Mouse (Mus musculus) kidney, adult 2 months (tissue): Measurements from ENCODE around the gene Kctd19. TPM values are rescaled to one million over a fixed set of nuclear protein-coding genes. Genes with fewer than 3 reads are reported as not detected.

Experiments
- DNase-seq: peaks from one replicate; pipeline ENCODE4 v3.0.0; 2021
- H3K27ac ChIP-seq: fragments of 200-500 bp; 2 replicates; pipeline ENCODE4 v1.5.1; 2012; ENCODE audit warnings: low read depth, low read length, control low read depth, inconsistent platforms; ENCODE audit not compliant: insufficient read depth
- H3K27me3 ChIP-seq: fragments of 200-500 bp; replicated peaks from 2 replicates; pipeline ENCODE4 v1.6.1; 2012; ENCODE audit warnings: mild to moderate bottlenecking, moderate library complexity, low read length, inconsistent platforms; ENCODE audit not compliant: control insufficient read depth, insufficient read depth
- H3K36me3 ChIP-seq: fragments of 200-500 bp; 2 replicates; pipeline ENCODE4 v1.6.1; 2012; ENCODE audit warnings: mild to moderate bottlenecking, moderate library complexity, low read length, inconsistent platforms; ENCODE audit not compliant: control insufficient read depth, insufficient read depth
- H3K4me1 ChIP-seq: fragments of 200-500 bp; 2 replicates; pipeline ENCODE4 v1.6.1; 2011; ENCODE audit warnings: low read length; ENCODE audit not compliant: control insufficient read depth, insufficient read depth
- H3K4me3 ChIP-seq: fragments of 200-500 bp; 2 replicates; pipeline ENCODE4 v1.5.1; 2011; ENCODE audit warnings: mild to moderate bottlenecking, low read depth, low read length, control low read depth; ENCODE audit not compliant: insufficient read depth
- CTCF ChIP-seq: fragments of 200-500 bp; conservative IDR thresholded peaks from 2 replicates; pipeline ENCODE4 v1.5.1; 2011; ENCODE audit warnings: low read depth, mild to moderate bottlenecking, control low read depth, low read length, moderate library complexity, mixed read lengths; ENCODE audit not compliant: insufficient read depth, insufficient read length
- POLR2A ChIP-seq: fragments of 200-500 bp; IDR thresholded peaks from one replicate; pipeline ENCODE4 v1.6.1; 2011; ENCODE audit warnings: low read depth, low read length, control low read depth
- WGBS: fragments of 180-500 bp; shearing (Covaris S2); methylation state at CpG from one replicate; pipeline ENCODE4 v1.1.7; 2018; 5-methylcytosine and 5-hydroxymethylcytosine counted together
- polyA plus RNA-seq: library from polyadenylated mRNA; depleted of rRNA; stranded (reverse); fragments of >200 nt; gene quantifications from 2 replicates; pipeline ENCODE4 v1.2.3, GENCODE M21; 2012

The Kctd19 gene
- polyA plus RNA-seq, 1 experiment = 0.17 TPM

DNA sequence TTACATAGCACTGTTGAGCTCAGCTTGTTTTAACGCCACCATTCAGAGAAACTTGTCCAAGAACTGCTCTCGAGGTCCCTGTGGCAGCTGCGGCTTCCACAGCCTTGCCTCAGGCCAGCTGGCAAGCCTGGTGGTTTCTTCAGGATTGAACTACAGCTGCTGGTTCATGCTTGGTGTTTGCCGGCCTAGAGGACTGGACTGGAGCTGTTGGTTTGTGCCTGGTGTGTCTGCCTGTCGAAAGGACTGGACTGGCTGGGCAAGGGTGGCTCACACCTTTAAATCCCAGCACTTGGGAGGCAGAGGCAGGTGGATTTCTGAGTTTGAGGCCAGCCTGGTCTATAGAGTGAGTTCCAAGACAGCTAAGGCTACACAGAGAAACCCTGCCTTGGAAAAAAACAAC lies 13.3 kb downstream of the Kctd19 start:
- Histone ChIP-seq H3K4me3 (no peak overlapping the region), H3K4me1 (no peaks in the 10 kb centered on the region), H3K36me3 (no peaks in the 10 kb centered on the region), H3K27ac (no peak overlapping the region), H3K27me3 (no peaks in the 10 kb centered on the region)
- no peak for DNase-seq
- WGBS = 94% methylated on average over 5 of the region's 5 CpGs
- no peak for TF ChIP-seq CTCF
- no peak for TF ChIP-seq POLR2A

DNA sequence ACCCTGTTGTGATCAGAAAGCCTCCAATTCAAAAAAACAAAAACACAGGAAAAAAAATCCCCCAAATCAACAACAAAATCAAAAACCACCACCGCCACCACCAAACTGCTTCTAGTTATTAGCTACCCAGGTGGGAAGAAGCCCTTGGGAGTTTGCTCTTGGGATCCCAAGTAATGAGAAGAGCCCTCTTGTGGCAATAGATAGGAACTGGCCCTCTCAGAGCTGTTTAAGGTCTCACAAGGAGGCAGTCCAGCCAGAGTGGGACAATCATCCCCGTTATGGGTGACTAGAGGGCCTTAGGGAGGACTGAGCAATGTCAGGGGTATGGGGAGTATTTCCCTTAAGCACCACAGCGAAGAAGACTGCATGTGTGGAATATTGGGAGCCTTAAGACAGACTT lies 15.6 kb downstream of the Kctd19 start:
- WGBS = 24% methylated on average over 3 of the region's 3 CpGs
- H3K27me3 ChIP-seq = no peaks in the 10 kb centered on the region
- H3K36me3 ChIP-seq = no peaks in the 10 kb centered on the region
- no peak overlapping the region for H3K27ac ChIP-seq
- peak; percentile 79 for DNase-seq
- TF ChIP-seq CTCF (peak; percentile 60), POLR2A (no peak)
- no peak overlapping the region for H3K4me3 ChIP-seq
- no peaks in the 10 kb centered on the region for H3K4me1 ChIP-seq

DNA sequence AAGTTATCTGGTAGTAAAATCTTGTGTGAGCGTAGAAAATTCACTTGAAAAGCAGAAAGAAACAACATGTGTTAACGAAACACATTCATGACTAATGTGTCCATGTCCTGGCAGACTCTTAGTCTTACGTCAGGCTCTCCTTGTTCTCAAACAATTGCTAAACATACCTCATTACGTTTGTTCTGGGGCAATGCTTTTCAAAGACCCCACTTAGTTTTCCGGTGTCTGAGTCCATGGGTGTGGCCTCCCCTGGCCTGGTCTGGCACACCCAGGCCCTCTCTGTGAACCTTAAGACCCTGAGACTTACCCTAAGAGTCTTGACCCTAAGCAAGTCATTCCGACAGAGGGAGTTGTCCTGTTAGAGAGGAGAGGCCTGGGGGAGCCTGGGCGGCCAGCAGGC lies 19.4 kb downstream of the Kctd19 start:
- no peak for DNase-seq
- Histone ChIP-seq H3K27ac (no peak overlapping the region), H3K36me3 (no peaks in the 10 kb centered on the region), H3K4me1 (no peaks in the 10 kb centered on the region), H3K27me3 (no peaks in the 10 kb centered on the region), H3K4me3 (no peak overlapping the region)
- 84% methylated on average over 7 of the region's 7 CpGs for whole genome bisulfite sequencing
- no peak for TF ChIP-seq POLR2A
- TF ChIP-seq CTCF = no peak

DNA sequence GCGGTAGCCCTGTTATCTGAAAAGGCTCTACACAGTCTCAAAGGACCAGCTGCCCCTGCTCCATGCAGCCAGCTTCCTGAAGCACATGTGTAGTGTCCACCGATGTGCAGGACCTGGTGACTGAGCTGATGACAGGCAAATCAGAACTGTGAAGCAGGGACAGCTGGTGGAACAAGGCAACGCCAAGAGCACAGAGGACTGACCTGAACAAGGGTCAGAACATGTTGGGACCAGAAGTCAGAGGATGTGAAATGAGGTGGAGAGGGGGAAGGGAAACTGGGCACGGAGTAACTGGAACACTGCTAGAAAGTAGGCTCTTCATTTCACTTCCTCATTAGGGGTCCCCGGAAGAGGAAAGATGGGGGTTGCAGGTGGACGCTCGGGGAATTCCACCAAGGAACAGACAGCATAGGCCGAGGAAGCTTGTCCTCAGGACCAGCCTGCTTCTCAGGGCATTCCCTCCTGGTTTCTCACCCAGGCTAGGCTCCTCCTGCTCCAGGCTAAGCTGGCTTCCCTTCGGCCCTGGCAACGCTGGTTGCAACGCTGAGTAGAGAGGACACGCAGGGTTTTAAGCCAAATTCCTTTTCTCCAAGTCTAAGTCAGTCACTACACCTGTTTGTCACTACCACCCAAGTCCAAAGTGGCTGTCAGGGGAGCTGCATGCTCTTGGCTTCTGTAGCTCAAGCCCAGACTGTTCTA lies 20.1 kb downstream of the Kctd19 start:
- Histone ChIP-seq H3K4me3 (no peak overlapping the region), H3K36me3 (no peaks in the 10 kb centered on the region), H3K4me1 (no peaks in the 10 kb centered on the region), H3K27ac (no peak overlapping the region), H3K27me3 (no peaks in the 10 kb centered on the region)
- no peak for TF ChIP-seq CTCF
- no peak for TF ChIP-seq POLR2A
- DNase-seq = no peak
- WGBS = 81% methylated on average over 12 of the region's 12 CpGs

DNA sequence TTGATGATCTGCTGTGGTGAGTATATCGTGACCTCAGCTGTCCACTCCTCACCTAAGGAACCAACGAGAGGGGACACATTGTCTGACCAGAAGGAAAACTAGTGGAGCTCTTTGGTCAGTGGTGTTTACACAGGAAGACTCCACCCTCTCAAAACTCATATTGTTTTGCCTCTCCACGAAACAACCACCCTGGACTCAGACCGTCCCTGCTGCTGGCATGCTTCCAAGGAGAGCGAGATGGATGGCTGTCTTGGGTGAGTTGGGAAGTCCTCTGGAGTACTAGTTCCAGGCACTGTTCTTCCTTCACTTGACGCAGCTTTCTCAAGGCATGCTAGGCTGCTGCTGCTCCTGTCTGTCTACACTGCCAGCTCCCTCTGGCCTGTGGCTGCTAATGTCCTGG lies 24.2 kb downstream of the Kctd19 start:
- TF ChIP-seq POLR2A (no peak), CTCF (no peak)
- Histone ChIP-seq H3K27me3 (no peaks in the 10 kb centered on the region), H3K27ac (no peak overlapping the region), H3K4me1 (no peaks in the 10 kb centered on the region), H3K4me3 (no peak overlapping the region), H3K36me3 (no peaks in the 10 kb centered on the region)
- peak; percentile 30 for DNase-seq
- 53% methylated on average over 6 of the region's 6 CpGs for WGBS

DNA sequence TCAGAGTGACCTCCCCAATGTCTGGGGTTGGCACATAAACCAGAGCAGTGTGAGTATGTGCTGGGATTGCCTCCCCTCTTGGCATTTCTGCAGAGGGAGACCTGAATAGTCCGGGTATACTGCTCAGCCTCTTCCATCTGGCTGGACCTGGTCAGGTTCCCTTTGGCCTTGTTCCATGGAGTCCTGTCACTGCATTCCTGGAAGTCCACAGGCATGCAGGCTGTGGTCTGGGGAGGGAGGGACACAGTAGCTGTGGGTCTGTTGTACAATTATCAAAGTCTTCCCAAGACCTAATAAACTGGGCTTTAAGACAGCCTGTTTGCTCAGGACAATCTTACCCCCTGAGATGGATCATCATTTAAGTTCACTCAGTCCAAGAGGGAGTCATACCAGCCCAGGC lies 26.2 kb downstream of the Kctd19 start:
- TF ChIP-seq CTCF (no peak), POLR2A (no peak)
- H3K27ac ChIP-seq = no peak overlapping the region
- H3K36me3 ChIP-seq = no peaks in the 10 kb centered on the region
- WGBS = 37% methylated on average over 1 of the region's 1 CpGs
- peak; percentile 76 for DNase-seq
- H3K27me3 ChIP-seq = no peaks in the 10 kb centered on the region
- H3K4me1 ChIP-seq = no peaks in the 10 kb centered on the region
- H3K4me3 ChIP-seq = no peak overlapping the region

DNA sequence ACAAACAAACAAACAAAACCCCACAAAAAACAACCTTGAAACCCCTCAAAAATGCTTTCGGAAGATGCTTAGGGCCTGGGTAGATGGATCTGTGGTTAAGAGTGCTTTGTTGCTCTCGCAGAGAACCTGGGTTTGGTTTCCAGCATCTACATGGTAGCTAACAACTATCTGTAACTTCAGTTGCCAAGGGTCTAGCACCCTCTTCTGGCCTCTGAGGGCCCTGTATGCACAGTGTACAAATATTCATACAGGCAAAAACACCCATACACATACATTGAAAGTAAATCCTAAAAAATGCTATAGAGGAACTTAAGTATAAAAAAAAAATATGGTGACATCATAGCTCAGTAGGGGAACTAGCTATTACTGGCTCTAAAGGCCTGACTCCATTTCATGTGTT lies 29.2 kb downstream of the Kctd19 start:
- 99% methylated on average over 2 of the region's 2 CpGs for WGBS
- TF ChIP-seq CTCF (0 out of 2 replicates have a peak, but pooled peaks have one; percentile 6), POLR2A (no peak)
- no peak overlapping the region for H3K27ac ChIP-seq
- no peaks in the 10 kb centered on the region for H3K36me3 ChIP-seq
- H3K4me3 ChIP-seq = no peak overlapping the region
- H3K27me3 ChIP-seq = no peaks in the 10 kb centered on the region
- DNase-seq = no peak
- no peaks in the 10 kb centered on the region for H3K4me1 ChIP-seq

DNA sequence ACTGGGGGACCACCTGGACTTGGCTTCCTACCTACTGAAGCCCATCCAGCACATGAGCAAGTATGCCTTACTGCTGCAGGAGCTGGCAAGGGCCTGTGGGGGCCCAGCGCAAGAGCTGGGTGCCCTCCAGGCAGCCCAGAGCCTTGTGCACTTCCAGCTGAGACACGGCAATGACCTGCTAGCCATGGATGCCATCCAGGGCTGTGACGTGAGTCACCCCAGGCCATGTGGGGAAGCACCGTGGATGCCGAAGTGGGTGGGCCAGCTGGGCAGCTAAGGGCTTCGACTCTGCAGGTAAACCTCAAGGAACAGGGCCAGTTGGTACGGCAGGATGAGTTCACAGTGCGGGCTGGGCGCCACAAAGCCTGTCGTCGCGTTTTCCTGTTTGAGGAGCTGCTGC lies 33.0 kb downstream of the Kctd19 start:
- no peak for DNase-seq
- Histone ChIP-seq H3K36me3 (no peaks in the 10 kb centered on the region), H3K27me3 (no peaks in the 10 kb centered on the region), H3K4me1 (no peaks in the 10 kb centered on the region), H3K4me3 (no peak overlapping the region), H3K27ac (no peak overlapping the region)
- no peak for TF ChIP-seq CTCF
- WGBS = 92% methylated on average over 12 of the region's 12 CpGs
